Mouse (Mus musculus) spleen, adult 2 months (tissue): ENCODE measurements around the gene Ptgr1.

Experiments used
- CTCF ChIP-seq: fragments of 200-500 bp; IDR thresholded peaks from 2 replicates; pipeline ENCODE4 v1.5.1; 2011; ENCODE audit warnings: mild to moderate bottlenecking, inconsistent platforms; ENCODE audit not compliant: insufficient read depth, insufficient read length, insufficient replicate concordance; ENCODE audit errors: extremely low read depth
- POLR2A ChIP-seq: fragments of 200-500 bp; IDR thresholded peaks from 2 replicates; pipeline ENCODE4 v1.6.1; 2011; ENCODE audit warnings: low read depth, low read length, inconsistent platforms

GRCm38 (mm10) chr4:59034918-59035785 is 48.2 kb upstream of the Ptgr1 start, which contains the start of gene Gng10:
- TF ChIP-seq CTCF (no peak), POLR2A (no peak; the same call in 1 of the 2 replicates)
